Mouse (Mus musculus): ENCODE data around the gene Stpg1. TPM values are rescaled to one million over a fixed set of nuclear protein-coding genes. Genes with fewer than 3 reads are reported as not detected.
A peak's percentile ranks its signal among the peaks of the same experiment; 100 is the strongest.

Gene Stpg1
- polyA plus RNA-seq, 1 experiment from 2014 or later, result 0.19 TPM

- 0 out of 2 replicates have a peak, but pooled peaks cover 6% of the 10 kb centered on the region for H3K36me3 ChIP-seq (ENCODE audit: control insufficient read depth, insufficient read depth, low read length)
- ATAC-seq (no peak), DNase-seq (ENCODE audit: low spot score) (no peak)
- H3K27me3 ChIP-seq (replicated peaks; ENCODE audit: control insufficient read depth, insufficient read depth, low read length), result no peaks in the 10 kb centered on the region
- no peak overlapping the region for H3K9ac ChIP-seq (ENCODE audit: low read length)
- no peak overlapping the region for H3K4me2 ChIP-seq (ENCODE audit: low read length)
- 85% methylated on average over 7 of the region's 7 CpGs for WGBS
- no peak overlapping the region for H3K4me3 ChIP-seq (ENCODE audit: low read depth, low read length)
- no peaks in the 10 kb centered on the region for H3K9me3 ChIP-seq (replicated peaks; ENCODE audit: control insufficient read depth, low read length)
- 0 out of 2 replicates have a peak, but pooled peaks cover 2% of the 10 kb centered on the region for H3K4me1 ChIP-seq (ENCODE audit: control insufficient read depth, insufficient read depth, low read length)
- no peak overlapping the region for H3K27ac ChIP-seq (ENCODE audit: low read depth, low read length)
Measured at GRCm38 (mm10) chr4:135489256-135489655, 5.3 kb upstream of the Stpg1 start.

GRCm38 (mm10) chr4:135493271-135493670, 1.3 kb upstream of the Stpg1 start:
- Histone ChIP-seq H3K36me3 (ENCODE audit: control insufficient read depth, insufficient read depth, low read length) (0 out of 2 replicates have a peak, but pooled peaks cover 6% of the 10 kb centered on the region), H3K27me3 (replicated peaks; ENCODE audit: control insufficient read depth, insufficient read depth, low read length) (no peaks in the 10 kb centered on the region), H3K9ac (ENCODE audit: low read length) (peak overlapping the region; percentile 60), H3K4me2 (ENCODE audit: low read length) (peak overlapping the region; percentile 94), H3K9me3 (replicated peaks; ENCODE audit: control insufficient read depth, low read length) (no peaks in the 10 kb centered on the region), H3K4me1 (ENCODE audit: control insufficient read depth, insufficient read depth, low read length) (0 out of 2 replicates have a peak, but pooled peaks cover 4% of the 10 kb centered on the region), H3K4me3 (ENCODE audit: low read depth, low read length) (peak overlapping the region; percentile 60), H3K27ac (ENCODE audit: low read depth, low read length) (no peak overlapping the region)
- ATAC-seq (no peak), DNase-seq (ENCODE audit: low spot score) (no peak)
- 57% methylated on average over 4 of the region's 4 CpGs for WGBS

- Histone ChIP-seq H3K27ac (ENCODE audit: low read depth, low read length) (no peak overlapping the region), H3K4me3 (ENCODE audit: low read depth, low read length) (peak overlapping the region; percentile 60), H3K9me3 (replicated peaks; ENCODE audit: control insufficient read depth, low read length) (no peaks in the 10 kb centered on the region), H3K9ac (ENCODE audit: low read length) (peak overlapping the region; percentile 60), H3K27me3 (replicated peaks; ENCODE audit: control insufficient read depth, insufficient read depth, low read length) (no peaks in the 10 kb centered on the region), H3K4me2 (ENCODE audit: low read length) (peak overlapping the region; percentile 94), H3K4me1 (ENCODE audit: control insufficient read depth, insufficient read depth, low read length) (0 out of 2 replicates have a peak, but pooled peaks cover 4% of the 10 kb centered on the region), H3K36me3 (ENCODE audit: control insufficient read depth, insufficient read depth, low read length) (0 out of 2 replicates have a peak, but pooled peaks cover 4% of the 10 kb centered on the region)
- DNase-seq (ENCODE audit: low spot score) (peak; percentile 58), ATAC-seq (peak; percentile 33)
- under 1% methylated on average over 33 of the region's 33 CpGs for WGBS
Measured at GRCm38 (mm10) chr4:135493691-135494520, 684 bp upstream of the Stpg1 start.

- H3K9ac ChIP-seq (ENCODE audit: low read length), result no peak overlapping the region
- no peak for DNase-seq (ENCODE audit: low spot score)
- peak overlapping the region; percentile 94 for H3K4me2 ChIP-seq (ENCODE audit: low read length)
- no peaks in the 10 kb centered on the region for H3K27me3 ChIP-seq (replicated peaks; ENCODE audit: control insufficient read depth, insufficient read depth, low read length)
- H3K9me3 ChIP-seq (replicated peaks; ENCODE audit: control insufficient read depth, low read length), result no peaks in the 10 kb centered on the region
- H3K27ac ChIP-seq (ENCODE audit: low read depth, low read length), result no peak overlapping the region
- 0 out of 2 replicates have a peak, but pooled peaks cover 4% of the 10 kb centered on the region for H3K4me1 ChIP-seq (ENCODE audit: control insufficient read depth, insufficient read depth, low read length)
- peak overlapping the region; percentile 60 for H3K4me3 ChIP-seq (ENCODE audit: low read depth, low read length)
- H3K36me3 ChIP-seq (ENCODE audit: control insufficient read depth, insufficient read depth, low read length), result no peaks in the 10 kb centered on the region
- WGBS, result 12% methylated on average over 9 of the region's 9 CpGs
- no peak for ATAC-seq
Measured at GRCm38 (mm10) chr4:135495397-135495791, 804 bp downstream of the Stpg1 start.

- H3K9me3 ChIP-seq (replicated peaks; ENCODE audit: control insufficient read depth, low read length), result no peaks in the 10 kb centered on the region
- H3K4me2 ChIP-seq (ENCODE audit: low read length), result peak overlapping the region; percentile 94; the same call in 1 of the 2 replicates
- no peaks in the 10 kb centered on the region for H3K36me3 ChIP-seq (ENCODE audit: control insufficient read depth, insufficient read depth, low read length)
- peak; percentile 40 for DNase-seq (ENCODE audit: low spot score)
- no peak for ATAC-seq
- no peak overlapping the region for H3K9ac ChIP-seq (ENCODE audit: low read length)
- 0 out of 2 replicates have a peak, but pooled peaks cover 4% of the 10 kb centered on the region for H3K4me1 ChIP-seq (ENCODE audit: control insufficient read depth, insufficient read depth, low read length)
- no peaks in the 10 kb centered on the region for H3K27me3 ChIP-seq (replicated peaks; ENCODE audit: control insufficient read depth, insufficient read depth, low read length)
- no peak overlapping the region for H3K4me3 ChIP-seq (ENCODE audit: low read depth, low read length)
- 19% methylated on average over 18 of the region's 18 CpGs for WGBS
- no peak overlapping the region for H3K27ac ChIP-seq (ENCODE audit: low read depth, low read length)
Measured at GRCm38 (mm10) chr4:135495810-135496209, 1.2 kb downstream of the Stpg1 start.

GRCm38 (mm10) chr4:135498136-135498535, 3.5 kb downstream of the Stpg1 start:
- no peak overlapping the region for H3K9ac ChIP-seq (ENCODE audit: low read length)
- H3K27me3 ChIP-seq (replicated peaks; ENCODE audit: control insufficient read depth, insufficient read depth, low read length), result no peaks in the 10 kb centered on the region

GRCm38 (mm10) chr4:135499831-135500230, 5.2 kb downstream of the Stpg1 start:
- 0 out of 2 replicates have a peak, but pooled peaks cover 2% of the 10 kb centered on the region for H3K4me1 ChIP-seq (ENCODE audit: control insufficient read depth, insufficient read depth, low read length)
- ATAC-seq (no peak), DNase-seq (ENCODE audit: low spot score) (no peak)
- H3K4me3 ChIP-seq (ENCODE audit: low read depth, low read length), result no peak overlapping the region
- no peak overlapping the region for H3K27ac ChIP-seq (ENCODE audit: low read depth, low read length)
- WGBS, result 72% methylated on average over 3 of the region's 3 CpGs
- H3K36me3 ChIP-seq (ENCODE audit: control insufficient read depth, insufficient read depth, low read length), result no peaks in the 10 kb centered on the region
- no peaks in the 10 kb centered on the region for H3K27me3 ChIP-seq (replicated peaks; ENCODE audit: control insufficient read depth, insufficient read depth, low read length)
- no peak overlapping the region for H3K4me2 ChIP-seq (ENCODE audit: low read length)
- no peaks in the 10 kb centered on the region for H3K9me3 ChIP-seq (replicated peaks; ENCODE audit: control insufficient read depth, low read length)
- no peak overlapping the region for H3K9ac ChIP-seq (ENCODE audit: low read length)

More at GRCm38 (mm10) chr4:135498136-135498535, 3.5 kb downstream of the Stpg1 start:
- DNase-seq (ENCODE audit: low spot score), result no peak
- Histone ChIP-seq H3K4me1 (ENCODE audit: control insufficient read depth, insufficient read depth, low read length) (0 out of 2 replicates have a peak, but pooled peaks cover 4% of the 10 kb centered on the region), H3K27ac (ENCODE audit: low read depth, low read length) (no peak overlapping the region), H3K4me3 (ENCODE audit: low read depth, low read length) (no peak overlapping the region), H3K9me3 (replicated peaks; ENCODE audit: control insufficient read depth, low read length) (no peaks in the 10 kb centered on the region), H3K36me3 (ENCODE audit: control insufficient read depth, insufficient read depth, low read length) (no peaks in the 10 kb centered on the region), H3K4me2 (ENCODE audit: low read length) (no peak overlapping the region)
- no peak for ATAC-seq
- 90% methylated on average over 6 of the region's 6 CpGs for WGBS

- Histone ChIP-seq H3K9ac (ENCODE audit: low read length) (no peak overlapping the region), H3K27ac (ENCODE audit: low read depth, low read length) (no peak overlapping the region), H3K4me1 (ENCODE audit: control insufficient read depth, insufficient read depth, low read length) (no peaks in the 10 kb centered on the region), H3K9me3 (replicated peaks; ENCODE audit: control insufficient read depth, low read length) (no peaks in the 10 kb centered on the region), H3K4me3 (ENCODE audit: low read depth, low read length) (no peak overlapping the region), H3K4me2 (ENCODE audit: low read length) (no peak overlapping the region), H3K27me3 (replicated peaks; ENCODE audit: control insufficient read depth, insufficient read depth, low read length) (no peaks in the 10 kb centered on the region), H3K36me3 (ENCODE audit: control insufficient read depth, insufficient read depth, low read length) (no peaks in the 10 kb centered on the region)
- DNase-seq (ENCODE audit: low spot score), result no peak
- no peak for ATAC-seq
- WGBS, result 55% methylated on average over 4 of the region's 4 CpGs
Measured at GRCm38 (mm10) chr4:135501587-135501986, 7.0 kb downstream of the Stpg1 start.

GRCm38 (mm10) chr4:135505794-135506193, 11.2 kb downstream of the Stpg1 start:
- H3K9me3 ChIP-seq (replicated peaks; ENCODE audit: control insufficient read depth, low read length), result no peaks in the 10 kb centered on the region
- no peak for DNase-seq (ENCODE audit: low spot score)
- 82% methylated on average over 11 of the region's 11 CpGs for WGBS
- H3K27me3 ChIP-seq (replicated peaks; ENCODE audit: control insufficient read depth, insufficient read depth, low read length), result no peaks in the 10 kb centered on the region
- ATAC-seq, result no peak
- H3K4me1 ChIP-seq (ENCODE audit: control insufficient read depth, insufficient read depth, low read length), result 0 out of 2 replicates have a peak, but pooled peaks cover 3% of the 10 kb centered on the region
- H3K9ac ChIP-seq (ENCODE audit: low read length), result no peak overlapping the region
- no peak overlapping the region for H3K4me3 ChIP-seq (ENCODE audit: low read depth, low read length)
- H3K36me3 ChIP-seq (ENCODE audit: control insufficient read depth, insufficient read depth, low read length), result no peaks in the 10 kb centered on the region
- no peak overlapping the region for H3K4me2 ChIP-seq (ENCODE audit: low read length)
- no peak overlapping the region for H3K27ac ChIP-seq (ENCODE audit: low read depth, low read length)
